Mouse (Mus musculus): Measurements from ENCODE around the gene Gjb5. TPM values are rescaled to one million over a fixed set of nuclear protein-coding genes. Genes with fewer than 3 reads are reported as not detected.

The Gjb5 gene
- 0.34 TPM for polyA plus RNA-seq (2014; fragmentation: Illumina TruSeq; extraction: RNeasy Lipid Tissue Mini Kit (QIAGEN cat#74804); ENCODE audit: low read depth, low replicate concordance)

DNA sequence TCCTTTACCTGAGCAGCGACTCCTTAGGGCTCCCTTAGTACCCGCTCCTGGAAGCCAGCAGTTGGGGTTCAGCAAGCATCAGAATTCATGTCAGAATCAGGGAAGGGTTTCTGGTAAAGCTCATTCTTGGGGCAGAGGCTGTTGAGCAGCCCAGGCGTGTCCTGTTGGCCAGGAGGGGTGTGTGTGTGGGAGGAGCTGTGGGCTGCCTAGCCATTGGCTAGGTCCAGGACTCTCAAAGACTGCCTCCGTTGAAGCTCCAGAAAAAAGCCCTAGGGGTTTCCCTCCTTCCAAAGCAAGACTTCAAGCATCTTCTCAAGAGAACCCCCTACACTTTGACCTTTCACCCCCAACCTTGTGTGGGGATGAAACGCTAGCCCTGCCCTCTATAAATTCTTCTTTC, at the start of gene Gjb5:
Gene Gjb5 (minus strand): TSS at position 164 of the 400 bp plus-strand sequence.

DNA sequence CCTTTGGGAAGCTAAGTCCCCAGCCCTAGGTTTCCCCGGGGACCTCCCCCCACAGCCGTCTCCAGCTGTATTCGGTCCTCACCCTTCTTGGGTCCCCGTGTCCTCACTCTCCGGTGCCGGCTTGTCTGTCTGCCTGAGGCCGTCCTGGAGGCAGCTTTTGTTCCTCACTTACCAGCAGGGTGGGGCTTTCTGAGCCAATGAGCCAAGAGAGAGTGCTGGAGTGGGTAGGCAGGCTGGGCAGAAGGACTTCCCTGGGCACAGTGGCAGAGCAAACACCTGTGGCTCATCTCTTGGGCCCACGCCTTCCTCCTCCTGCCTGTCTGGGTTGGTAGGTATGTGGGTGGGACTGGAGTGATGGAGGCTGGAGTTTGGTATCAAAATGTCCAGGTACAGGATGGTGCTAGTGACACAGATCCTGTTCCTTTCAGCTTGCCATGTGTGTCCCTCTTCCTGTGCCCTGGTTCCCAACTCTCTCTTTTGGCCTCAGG, 4.0 kb downstream of the Gjb5 start, which contains the start of gene Gjb4:
Gene Gjb4 (minus strand): TSS at position 131 of the 488 bp plus-strand sequence.

DNA sequence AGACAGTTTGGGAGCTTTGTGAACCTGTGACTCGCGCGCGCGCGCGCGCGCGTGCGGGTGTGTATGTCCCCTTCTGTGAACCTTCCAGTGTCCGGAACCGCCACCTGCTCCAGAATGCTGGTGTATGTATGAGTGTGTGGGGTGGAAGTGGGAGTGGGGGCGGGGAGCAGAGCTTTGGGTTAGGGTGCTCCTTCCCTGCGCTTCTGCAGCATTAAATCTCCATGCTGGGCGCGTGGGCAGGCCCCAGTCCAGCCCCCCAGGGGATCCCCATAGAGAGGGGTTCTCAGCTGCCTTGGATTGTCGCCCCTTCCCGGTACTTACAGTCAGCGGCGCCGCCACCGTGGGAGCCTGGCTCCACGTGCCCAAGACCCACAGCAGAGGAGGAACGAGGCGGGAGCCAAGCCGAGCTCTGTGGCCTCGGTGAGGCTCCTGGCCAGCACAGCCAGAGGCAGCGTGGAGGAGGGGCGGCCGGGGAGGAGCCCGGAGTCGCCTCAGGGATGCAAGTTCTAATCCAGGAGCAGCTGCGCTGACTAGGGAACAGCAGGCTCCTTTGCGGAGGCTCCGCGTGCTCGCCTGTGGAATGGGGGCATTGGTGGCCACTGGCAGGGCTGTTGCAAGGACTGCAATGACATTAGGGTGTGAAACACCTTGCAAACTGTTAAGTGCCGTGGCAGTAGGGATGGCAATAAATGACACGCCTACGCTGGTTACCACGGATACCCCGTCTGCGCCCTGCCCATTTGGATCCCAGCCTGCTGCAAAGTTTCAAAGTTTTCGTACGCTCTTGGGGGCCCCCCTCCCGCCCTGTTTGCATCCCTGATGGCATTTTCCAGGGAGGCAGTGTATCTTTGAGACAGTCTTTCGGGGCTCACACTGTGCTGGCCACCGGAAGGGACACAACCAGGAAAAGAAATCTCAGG, 27.5 kb downstream of the Gjb5 start, which contains the start of gene Gjb3:
Gene Gjb3 (minus strand): TSS at position 664 of the 920 bp plus-strand sequence.

DNA sequence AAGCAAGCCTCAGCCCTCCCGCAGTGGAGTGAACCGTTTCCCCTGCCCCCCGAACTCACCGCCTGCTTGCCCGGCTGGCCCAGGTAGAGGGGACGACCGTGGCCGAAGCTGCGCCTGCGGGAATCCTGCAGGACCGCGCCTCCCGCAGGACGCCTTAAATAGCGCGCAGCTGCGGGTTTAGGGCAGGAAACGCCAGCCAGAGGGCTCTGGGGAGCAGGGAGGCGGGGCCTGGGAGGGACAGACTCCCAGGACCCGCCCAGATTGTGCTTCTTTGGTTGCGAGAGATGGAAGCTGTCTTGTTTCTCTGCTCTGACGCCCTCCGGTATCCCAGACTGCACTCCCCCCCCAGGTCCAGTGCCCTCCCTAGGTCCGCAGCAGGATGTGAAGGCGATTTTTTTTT, 44.1 kb downstream of the Gjb5 start, which contains the start of gene Gja4:
Gene Gja4 (minus strand): TSS at position 179 of the 400 bp plus-strand sequence.

Other genes with a start within 250 kb of the Gjb5 start
- 2.1 TPM for gene Tmem35b, start 234.5 kb downstream of the Gjb5 start, polyA plus RNA-seq (2014; fragmentation: Illumina TruSeq; extraction: RNeasy Lipid Tissue Mini Kit (QIAGEN cat#74804); ENCODE audit: low read depth, low replicate concordance)
- not detected for gene Dlgap3, start 189.0 kb downstream of the Gjb5 start, polyA plus RNA-seq (2014; fragmentation: Illumina TruSeq; extraction: RNeasy Lipid Tissue Mini Kit (QIAGEN cat#74804); ENCODE audit: low read depth, low replicate concordance)
- 64.1 TPM for gene Smim12, start 114.4 kb downstream of the Gjb5 start, polyA plus RNA-seq (2014; fragmentation: Illumina TruSeq; extraction: RNeasy Lipid Tissue Mini Kit (QIAGEN cat#74804); ENCODE audit: low read depth, low replicate concordance)
- 13.1 TPM for gene Gja4, start 44.1 kb downstream of the Gjb5 start, polyA plus RNA-seq (2014; fragmentation: Illumina TruSeq; extraction: RNeasy Lipid Tissue Mini Kit (QIAGEN cat#74804); ENCODE audit: low read depth, low replicate concordance)
- gene Gjb3, start 27.3 kb downstream of the Gjb5 start, polyA plus RNA-seq (2014; fragmentation: Illumina TruSeq; extraction: RNeasy Lipid Tissue Mini Kit (QIAGEN cat#74804); ENCODE audit: low read depth, low replicate concordance) = not detected
- gene Gjb4, start 4.1 kb downstream of the Gjb5 start, polyA plus RNA-seq (2014; fragmentation: Illumina TruSeq; extraction: RNeasy Lipid Tissue Mini Kit (QIAGEN cat#74804); ENCODE audit: low read depth, low replicate concordance) = not detected